Mouse (Mus musculus) liver, embryonic 14.5 days (tissue): ENCODE data around the gene Bivm. TPM values are rescaled to one million over a fixed set of nuclear protein-coding genes. Genes with fewer than 3 reads are reported as not detected.
A peak's percentile ranks its signal among the peaks of the same experiment; 100 is the strongest.

Experiments used
- ATAC-seq: fragments of 200-750 bp; cut with Nextera tagmentation; 2 replicates; pipeline ENCODE4 v1.8.0; 2017; ENCODE audit warnings: moderate number of reproducible peaks, mild to moderate bottlenecking, moderate library complexity; ENCODE audit not compliant: insufficient read depth
- DNase-seq, 3 experiments: peaks; one replicate each; pipeline ENCODE4 v3.0.0-alpha.2; 2012 to 2013; ENCODE audit warnings: low read depth in 3 of 3, low spot score in 3 of 3
- H3K27ac ChIP-seq: fragments of 300-500 bp; sonication (generic); 2 replicates; pipeline ENCODE4 v1.5.1; 2014; ENCODE audit warnings: moderate library complexity, mild to moderate bottlenecking, control low read depth, inconsistent platforms
- H3K27me3 ChIP-seq: fragments of 300-500 bp; sonication (generic); 2 replicates; pipeline ENCODE4 v1.6.1; 2014; ENCODE audit warnings: mild to moderate bottlenecking, low read length, moderate library complexity; ENCODE audit not compliant: control insufficient read depth, insufficient read depth
- H3K36me3 ChIP-seq: fragments of 300-500 bp; sonication (generic); replicated peaks from 2 replicates; pipeline ENCODE4 v1.6.1; 2014; ENCODE audit warnings: low read depth; ENCODE audit not compliant: control insufficient read depth, insufficient read depth
- H3K4me1 ChIP-seq, 2 experiments: fragments of 200-500 bp in 1 of 2; fragments of 300-500 bp in 1 of 2; sonication (generic) in 1 of 2; replicated peaks; 2 replicates each; pipeline ENCODE4 v1.6.1; 2012 to 2014; ENCODE audit warnings: antibody characterized with exemption in 1 of 2, inconsistent platforms in 1 of 2, low read length in 1 of 2; ENCODE audit not compliant: control insufficient read depth in 2 of 2, insufficient read depth in 2 of 2
- H3K4me2 ChIP-seq: fragments of 300-500 bp; sonication (generic); 2 replicates; pipeline ENCODE4 v1.6.1; 2014; ENCODE audit warnings: low read depth, mild to moderate bottlenecking, control low read depth, moderate library complexity
- H3K4me3 ChIP-seq, 2 experiments: fragments of 200-500 bp in 1 of 2; fragments of 300-500 bp in 1 of 2; sonication (generic) in 1 of 2; 2 replicates each; pipeline ENCODE4 v1.5.1; 2012 to 2014; ENCODE audit warnings: low read depth in 2 of 2, low read length in 2 of 2, mild to moderate bottlenecking in 2 of 2, control low read depth in 1 of 2, inconsistent platforms in 1 of 2, moderate library complexity in 1 of 2; ENCODE audit not compliant: insufficient read depth in 1 of 2
- H3K9ac ChIP-seq: fragments of 300-500 bp; sonication (generic); replicated peaks from 2 replicates; pipeline ENCODE4 v1.6.1; 2014; ENCODE audit warnings: mild to moderate bottlenecking, control low read depth, moderate library complexity
- H3K9me3 ChIP-seq: fragments of 300-500 bp; sonication (generic); 2 replicates; pipeline ENCODE4 v1.6.1; 2016; ENCODE audit warnings: low read length, mixed read lengths; ENCODE audit not compliant: control insufficient read depth
- CTCF ChIP-seq: IDR thresholded peaks from 2 replicates; pipeline ENCODE4 v1.5.1; 2016; ENCODE audit warnings: antibody characterized with exemption, low read depth, control low read depth
- EP300 ChIP-seq: IDR thresholded peaks from 2 replicates; pipeline ENCODE4 v1.6.1; 2016; ENCODE audit warnings: antibody characterized with exemption, low read depth
- WGBS: fragments of 180-500 bp; shearing (Covaris S2); extraction: QIAGEN DNeasy Blood & Tissue Kit; methylation state at CpG from one replicate; pipeline ENCODE4 v1.1.7; 2014; ENCODE audit not compliant: insufficient replicate concordance; 5-methylcytosine and 5-hydroxymethylcytosine counted together
- polyA plus RNA-seq, 2 experiments: library from polyadenylated mRNA; depleted of rRNA in 1 of 2; stranded (reverse) in 1 of 2; unstranded in 1 of 2; fragments of >200 nt; fragmentation: Nextera tagmentation in 1 of 2; extraction: Ambion mirVana in 1 of 2; gene quantifications; 2 replicates each; pipeline versions ENCODE4 v1.2.1 to v1.2.3; 2012 to 2014

Gene Bivm
- polyA plus RNA-seq, 2 experiments, result 2.8 to 4.0 TPM

DNA sequence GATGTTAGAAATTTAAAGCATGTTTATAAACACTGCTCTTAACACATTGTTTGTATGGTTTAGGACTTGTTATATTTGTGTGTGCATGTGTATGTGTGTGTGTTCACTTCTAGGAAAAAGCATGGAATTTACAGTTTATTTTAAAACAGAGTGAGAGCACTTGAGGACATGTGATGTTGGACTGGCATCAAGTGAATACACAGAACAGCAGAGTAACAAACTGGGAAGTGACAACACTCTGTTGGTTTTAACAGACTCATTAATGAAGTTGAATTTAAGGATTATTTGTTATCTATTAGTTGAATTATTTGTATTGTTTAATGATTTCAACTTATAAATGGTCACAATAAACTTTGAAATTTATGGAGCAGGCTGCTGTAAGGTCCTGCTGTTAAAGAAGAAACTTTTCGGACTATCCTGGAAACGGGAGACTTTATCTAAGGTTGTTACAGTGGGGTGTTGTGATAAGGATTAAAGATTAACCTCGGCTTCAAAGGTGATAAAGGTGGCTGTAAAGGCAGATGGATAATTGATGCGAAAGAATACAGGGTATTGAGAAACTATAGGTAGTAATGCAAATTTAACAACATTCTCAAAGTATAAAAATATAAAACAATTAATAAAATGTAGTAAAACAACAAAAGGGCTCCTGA is 11.3 kb downstream of the Bivm start:
- H3K4me1 ChIP-seq, result no peaks in the 10 kb centered on the region
- no peak for ATAC-seq
- H3K9ac ChIP-seq, result no peak overlapping the region
- no peak for DNase-seq
- 45% methylated on average over 4 of the region's 4 CpGs for WGBS
- no peak overlapping the region for H3K4me3 ChIP-seq
- no peak overlapping the region for H3K4me2 ChIP-seq
- H3K36me3 ChIP-seq, result no peaks in the 10 kb centered on the region
- no peak for TF ChIP-seq EP300
- no peak for TF ChIP-seq CTCF
- no peaks in the 10 kb centered on the region for H3K27me3 ChIP-seq
- H3K27ac ChIP-seq, result no peak overlapping the region
- H3K9me3 ChIP-seq, result no peaks in the 10 kb centered on the region

DNA sequence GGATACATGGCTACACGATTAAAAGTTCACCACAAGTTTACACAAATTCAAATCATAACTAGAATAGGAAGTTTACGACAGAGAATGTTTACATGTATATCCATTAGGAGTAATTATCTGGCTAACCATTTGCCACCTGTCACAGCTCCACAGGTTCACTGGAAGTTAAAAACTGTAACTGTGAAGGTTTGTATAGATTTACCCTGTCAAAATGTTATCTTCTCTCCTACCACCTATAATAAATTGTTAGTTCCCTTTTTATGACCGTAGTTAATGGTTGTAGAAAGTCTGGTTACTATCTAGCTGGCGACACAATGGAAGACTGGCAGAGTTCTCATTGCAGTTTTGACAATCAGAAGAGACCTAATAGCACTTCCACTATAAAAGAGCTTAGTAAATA is 21.5 kb downstream of the Bivm start:
- Histone ChIP-seq H3K4me2 (no peak overlapping the region), H3K9ac (no peak overlapping the region), H3K36me3 (no peaks in the 10 kb centered on the region), H3K4me3 (no peak overlapping the region), H3K27ac (no peak overlapping the region), H3K27me3 (no peaks in the 10 kb centered on the region), H3K4me1 (no peaks in the 10 kb centered on the region), H3K9me3 (no peaks in the 10 kb centered on the region)
- WGBS, result 55% methylated on average over 4 of the region's 4 CpGs
- TF ChIP-seq CTCF, result no peak
- TF ChIP-seq EP300, result no peak
- DNase-seq (no peak), ATAC-seq (no peak)

DNA sequence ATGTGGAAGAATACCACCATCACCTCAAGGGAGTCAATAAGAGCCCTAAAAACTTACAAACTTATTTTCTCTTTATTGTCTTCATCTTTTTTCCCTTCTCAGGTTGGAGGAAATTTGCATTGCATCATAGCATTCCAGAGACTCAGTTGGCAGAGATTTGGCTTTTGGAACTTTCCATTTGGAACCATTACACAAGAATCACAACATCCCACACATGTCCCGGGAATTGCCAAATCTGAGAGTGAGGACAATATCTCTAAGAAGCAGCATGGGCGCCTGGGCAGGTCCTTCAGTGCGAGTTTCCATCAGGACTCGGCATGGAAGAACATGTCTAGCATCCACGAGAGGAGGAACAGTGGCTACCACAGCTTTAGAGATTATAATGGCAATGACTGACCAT is 24.0 kb downstream of the Bivm start:
- H3K27ac ChIP-seq, result no peak overlapping the region
- no peaks in the 10 kb centered on the region for H3K9me3 ChIP-seq
- H3K4me3 ChIP-seq, result no peak overlapping the region
- peaks cover 0 to 3% of the 10 kb centered on the region in 2 experiments; a peak in 3 of 4 replicates for H3K4me1 ChIP-seq
- DNase-seq (no peak), ATAC-seq (no peak)
- H3K27me3 ChIP-seq, result no peaks in the 10 kb centered on the region
- no peak overlapping the region for H3K4me2 ChIP-seq
- no peak overlapping the region for H3K9ac ChIP-seq
- WGBS, result 64% methylated on average over 5 of the region's 5 CpGs
- H3K36me3 ChIP-seq, result no peaks in the 10 kb centered on the region
- TF ChIP-seq EP300, result no peak
- TF ChIP-seq CTCF, result no peak

DNA sequence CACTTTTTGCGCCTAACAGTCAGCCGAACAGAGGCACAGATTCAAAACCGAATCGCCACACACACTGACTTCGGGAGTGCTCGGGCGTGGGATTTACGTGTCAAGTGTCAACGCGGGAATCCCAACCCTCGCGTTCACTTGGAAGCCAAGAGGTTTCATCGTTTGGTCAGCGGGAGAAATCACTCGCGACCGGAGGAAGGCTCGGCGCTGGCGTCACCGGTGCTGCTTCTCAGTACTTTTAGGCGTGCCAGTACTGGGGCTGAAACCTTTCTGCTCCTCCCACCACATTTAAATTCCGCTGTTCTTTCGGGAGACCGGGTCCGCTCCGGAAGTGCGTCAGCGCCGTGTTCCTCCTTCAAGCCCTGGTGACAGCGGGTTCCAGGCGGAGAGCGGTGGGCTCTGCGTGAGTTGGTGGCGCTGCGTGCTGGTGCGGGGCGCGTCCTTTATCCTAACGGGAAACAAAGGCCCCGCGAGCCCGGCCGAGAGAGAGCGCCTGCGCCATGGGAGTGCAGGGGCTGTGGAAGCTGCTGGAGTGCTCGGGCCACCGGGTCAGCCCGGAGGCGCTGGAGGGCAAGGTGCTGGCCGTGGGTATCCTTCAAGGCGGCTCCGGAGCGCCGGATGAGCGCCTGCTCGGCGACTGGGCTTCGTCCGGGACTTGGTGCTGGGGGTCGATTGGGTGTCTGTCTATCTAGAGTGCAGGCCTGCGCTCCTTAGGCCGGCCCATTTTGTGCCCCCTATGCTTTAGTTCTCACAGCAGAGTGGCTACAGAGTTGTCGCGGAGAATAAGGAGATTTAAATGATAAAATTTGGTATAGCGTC is 29.0 kb downstream of the Bivm start, which contains the start of gene Ercc5:
Ercc5 (plus strand) TSS at position 182 of the 819 bp plus-strand sequence.
- Histone ChIP-seq H3K27me3 (no peaks in the 10 kb centered on the region), H3K27ac (peak within 1 kb of the TSS; percentile 73), H3K9me3 (no peaks in the 10 kb centered on the region), H3K4me3 (peak within 1 kb of the TSS; percentile 79 to 91), H3K4me1 (peaks cover 5% of the 10 kb centered on the region in 2 experiments; a peak in 3 of 4 replicates), H3K36me3 (no peaks in the 10 kb centered on the region), H3K9ac (peak within 1 kb of the TSS; percentile 91), H3K4me2 (peak within 1 kb of the TSS; percentile 89)
- peak; percentile 97 for ATAC-seq
- WGBS, result under 1% methylated on average over 66 of the region's 66 CpGs
- TF ChIP-seq EP300, result no peak
- TF ChIP-seq CTCF, result peak; percentile 19; the same call in 1 of the 2 replicates
- DNase-seq, result peak; percentile 69 to 81 (median 73)

DNA sequence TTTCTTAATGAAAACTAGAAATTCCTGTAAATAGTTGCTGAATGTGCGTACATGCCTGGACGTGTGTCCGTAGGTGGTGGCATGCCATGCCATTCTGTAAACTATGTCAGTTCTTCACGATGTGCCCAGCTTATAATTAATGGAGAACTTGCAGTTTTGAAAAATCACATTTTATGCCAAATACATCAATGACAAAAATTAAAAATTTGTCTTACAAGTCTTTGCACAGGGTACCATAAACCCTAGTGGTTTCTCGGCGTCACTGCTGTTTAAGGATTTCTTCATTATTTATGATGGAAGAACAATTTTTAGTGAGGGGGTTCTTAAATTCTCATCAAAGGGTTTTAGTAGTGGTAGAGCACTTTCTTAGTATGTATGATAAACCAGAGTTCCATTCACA is 29.9 kb downstream of the Bivm start:
- Histone ChIP-seq H3K4me2 (peak overlapping the region; percentile 89), H3K27ac (no peak overlapping the region), H3K36me3 (no peaks in the 10 kb centered on the region), H3K4me3 (peak overlapping the region; percentile 79 to 91), H3K9ac (peak overlapping the region; percentile 91), H3K4me1 (peaks cover 5% of the 10 kb centered on the region in 2 experiments; a peak in 3 of 4 replicates), H3K9me3 (no peaks in the 10 kb centered on the region), H3K27me3 (no peaks in the 10 kb centered on the region)
- ATAC-seq (no peak), DNase-seq (peak in 1 of 3 experiments; percentile 10)
- TF ChIP-seq EP300, result no peak
- TF ChIP-seq CTCF, result peak; percentile 26; the same call in 1 of the 2 replicates
- WGBS, result 42% methylated on average over 6 of the region's 6 CpGs
